Mouse (Mus musculus): Measurements from ENCODE around the gene Tnfrsf21.

Gene Tnfrsf21

DNA sequence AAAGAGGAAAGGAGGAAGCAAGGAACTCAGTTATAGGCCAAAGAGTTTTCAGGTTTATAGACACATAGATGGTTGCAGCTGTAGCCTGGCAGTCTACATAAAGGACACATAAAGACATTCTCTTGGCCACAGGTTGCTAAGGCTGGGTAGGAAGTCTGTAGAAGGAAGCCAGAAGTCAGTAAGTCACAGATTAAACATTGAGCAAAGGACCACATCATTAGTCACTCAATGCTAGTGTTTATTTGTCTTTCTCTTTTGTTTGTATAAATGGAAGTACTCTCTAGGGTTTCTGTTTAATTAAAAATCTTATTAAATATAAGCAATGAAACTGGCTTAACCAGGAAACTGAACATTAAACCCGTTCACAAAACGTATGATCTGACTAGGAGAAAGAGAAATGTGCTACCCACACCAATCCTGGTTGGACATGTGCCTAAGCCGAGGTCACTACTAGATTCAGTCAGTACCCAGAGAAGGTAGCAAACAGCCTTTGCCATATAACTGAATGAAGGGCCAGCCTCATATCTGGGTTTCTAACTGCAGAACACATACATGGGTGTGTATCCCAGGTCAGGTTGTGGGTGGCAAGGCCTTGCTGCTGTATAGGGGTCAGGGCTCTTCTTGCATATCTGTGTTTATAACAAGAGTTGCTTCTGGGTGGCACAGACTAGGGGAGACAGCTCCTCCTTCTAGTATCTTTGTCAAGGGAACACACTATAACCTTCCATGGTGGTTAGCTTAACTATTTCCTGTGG, 113.9 kb downstream of the Tnfrsf21 start:
- DNase-seq (ENCODE audit: low spot score) = no peak

DNA sequence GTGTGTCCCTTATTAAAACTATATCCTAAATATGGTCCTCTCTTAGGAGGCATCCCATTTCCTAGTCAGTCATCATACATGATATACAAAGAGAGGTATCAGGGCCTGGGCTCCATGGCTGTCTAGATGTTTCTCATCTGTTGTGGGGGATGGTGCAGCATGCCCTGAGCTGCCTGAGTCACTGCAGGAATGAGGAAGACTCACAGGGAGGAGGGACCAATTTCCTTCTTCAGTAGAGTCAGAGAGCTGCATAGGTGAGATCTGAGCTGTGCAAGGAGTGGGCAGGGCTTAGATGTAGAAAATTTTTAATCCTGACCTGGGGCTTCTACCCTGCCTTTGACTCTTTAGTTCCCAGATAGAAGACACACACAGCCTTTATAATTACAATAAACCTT, 114.5 kb downstream of the Tnfrsf21 start:
- DNase-seq (ENCODE audit: low spot score) = no peak

DNA sequence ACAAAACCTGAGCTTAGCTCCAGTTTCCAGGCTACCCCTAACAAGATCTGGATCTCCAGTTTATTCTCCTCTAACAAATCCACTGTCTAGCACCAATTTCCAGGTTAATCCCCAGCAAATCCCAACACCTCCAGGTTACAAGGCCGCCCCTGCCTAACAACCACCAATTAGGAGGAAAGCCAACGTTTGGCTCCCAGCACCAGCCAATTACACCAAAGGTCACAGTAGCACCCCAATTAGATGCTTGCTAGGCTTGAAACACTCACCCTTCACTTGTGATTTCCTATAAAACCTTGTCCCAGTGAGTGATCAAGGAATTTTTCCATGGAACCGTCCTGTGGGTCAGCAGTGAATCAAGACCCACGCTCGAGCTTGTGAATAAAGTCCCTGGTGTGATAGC, 116.1 kb downstream of the Tnfrsf21 start:
- DNase-seq (ENCODE audit: low spot score) = no peak

DNA sequence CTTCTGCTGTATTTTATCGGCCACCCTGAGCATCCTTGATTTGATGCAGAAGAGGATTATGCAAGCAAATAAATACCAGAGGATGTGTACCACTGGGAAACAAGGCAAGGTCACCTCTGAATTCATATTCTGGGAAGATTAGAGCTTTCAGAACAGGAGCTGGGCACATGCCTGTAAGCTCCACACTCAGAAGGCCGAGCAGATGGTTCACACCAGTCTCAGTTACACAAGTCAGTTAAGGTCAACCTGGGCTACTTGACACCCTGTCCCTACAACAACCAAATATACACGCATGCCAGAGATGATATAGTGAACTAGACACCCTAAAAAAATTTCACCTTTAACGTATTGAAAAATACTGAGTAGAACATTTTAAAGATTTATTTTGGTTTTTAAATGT, 116.8 kb downstream of the Tnfrsf21 start:
- DNase-seq (ENCODE audit: low spot score) = no peak

DNA sequence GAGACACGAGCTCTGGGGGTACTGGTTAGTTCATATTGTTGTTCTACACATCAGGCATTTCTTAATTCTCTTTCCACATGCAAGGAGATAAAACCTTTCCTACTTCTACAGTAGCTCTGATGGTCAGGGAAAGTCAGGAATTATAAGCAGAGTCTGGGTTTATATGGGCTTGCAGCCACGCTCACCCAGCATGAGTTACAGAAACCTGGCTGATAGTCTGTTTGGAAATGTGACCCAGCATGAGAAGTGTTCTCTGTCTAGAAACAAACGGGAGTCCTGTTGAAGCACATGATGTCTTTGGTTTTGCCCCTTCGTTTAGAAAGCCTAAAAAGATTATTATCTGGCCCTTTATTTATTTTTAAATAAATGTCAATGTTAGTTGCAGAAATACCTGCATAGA, 118.6 kb downstream of the Tnfrsf21 start:
- no peak for DNase-seq (ENCODE audit: low spot score)

DNA sequence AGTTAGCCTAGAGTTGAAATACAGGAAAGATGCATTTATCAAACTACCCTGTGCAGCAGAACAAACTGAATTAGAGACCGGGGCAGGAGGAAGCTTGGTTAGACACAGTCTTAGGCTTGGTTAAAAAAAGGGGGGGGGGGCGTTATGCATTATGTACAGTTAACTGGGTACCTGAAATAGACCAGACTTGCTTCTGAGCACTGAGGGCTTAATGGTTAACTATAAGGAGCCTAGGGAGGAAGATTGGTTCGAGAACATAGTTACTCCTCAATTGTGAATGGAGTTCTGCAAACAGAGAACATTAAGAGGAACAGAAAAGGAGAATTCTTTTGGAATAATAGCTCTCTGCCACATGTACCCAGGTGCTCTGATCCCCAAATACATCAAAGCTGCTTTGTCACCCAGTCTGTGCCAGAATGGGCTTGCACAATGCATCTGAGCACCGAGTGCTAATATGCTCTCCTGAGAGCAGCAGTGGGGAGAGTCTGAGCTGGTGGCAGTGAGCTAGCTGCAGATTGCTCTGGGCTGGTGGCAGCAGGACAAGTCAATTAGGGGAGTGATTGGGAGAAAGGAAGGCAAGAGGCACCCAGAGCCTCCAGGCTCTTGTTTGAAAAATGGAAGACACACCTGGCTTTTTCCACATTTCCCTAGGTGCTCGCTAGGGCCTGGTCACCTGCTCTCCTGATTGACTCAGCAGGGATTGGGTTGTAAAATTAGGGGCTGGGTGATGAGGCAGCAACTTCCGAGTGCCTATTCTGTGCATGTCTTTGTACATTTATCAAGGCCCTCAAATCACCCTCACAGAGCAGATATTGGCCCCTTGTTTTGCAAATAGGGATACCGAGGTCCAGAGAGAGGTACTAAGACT, 119.3 kb downstream of the Tnfrsf21 start:
- DNase-seq (ENCODE audit: low spot score) = no peak

DNA sequence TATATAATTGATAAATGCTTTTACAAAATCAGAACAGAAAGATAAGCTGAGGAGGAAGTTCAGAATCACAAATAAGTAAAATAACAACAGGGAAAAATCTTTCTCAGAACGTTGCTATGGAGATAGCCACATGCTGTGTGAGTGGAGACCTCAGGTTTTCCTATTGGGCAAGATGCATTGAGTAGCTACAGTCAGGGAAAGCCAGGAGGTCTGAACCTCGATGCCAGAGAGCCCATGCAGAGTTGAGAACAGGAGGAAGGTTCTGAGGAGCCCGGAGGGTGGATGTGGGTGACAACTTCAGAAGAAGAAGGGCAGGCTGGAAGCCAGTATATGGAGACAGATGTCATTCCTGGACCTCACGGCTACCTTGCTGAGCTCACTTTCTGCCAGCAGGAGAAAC, 120.4 kb downstream of the Tnfrsf21 start:
- DNase-seq (ENCODE audit: low spot score) = no peak

DNA sequence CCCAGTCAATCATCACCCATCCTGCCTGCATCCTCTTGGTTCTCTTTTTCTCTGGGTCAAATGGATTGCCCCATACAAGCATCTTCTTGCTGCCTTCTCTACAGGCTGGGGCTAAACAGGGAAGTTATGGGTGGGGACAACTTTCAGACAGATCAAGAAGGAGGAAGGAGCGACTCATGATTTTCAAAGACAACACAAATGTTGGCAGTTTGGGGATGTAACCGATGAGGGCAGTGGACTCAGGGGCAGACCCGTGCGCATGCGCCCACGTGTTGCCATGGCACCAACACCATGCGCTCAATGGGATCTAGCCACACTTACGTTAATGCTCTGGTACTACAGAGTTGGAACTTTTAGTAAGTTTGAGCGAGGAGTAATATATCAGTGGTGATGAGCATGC, 121.5 kb downstream of the Tnfrsf21 start:
- DNase-seq (ENCODE audit: low spot score) = no peak

DNA sequence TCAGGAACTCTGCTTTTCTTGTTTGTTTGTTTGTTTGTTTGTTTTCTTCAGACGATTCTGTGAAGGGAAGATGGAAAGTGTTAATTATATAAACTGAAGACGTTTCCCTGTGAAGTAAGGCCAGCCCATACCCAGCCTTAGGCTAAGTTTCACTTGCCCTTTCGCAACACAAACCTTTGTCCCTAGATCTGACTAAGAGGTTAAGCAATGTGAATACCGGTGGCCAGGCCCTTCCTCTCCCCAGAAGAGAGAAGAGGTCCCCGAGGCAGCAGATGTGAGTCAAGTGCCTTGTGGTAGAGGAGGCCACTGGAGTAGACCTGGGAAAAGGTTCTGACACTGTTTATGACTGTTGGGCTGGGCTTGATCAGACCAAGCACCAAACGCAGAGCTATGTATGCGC, 122.0 kb downstream of the Tnfrsf21 start:
- DNase-seq (ENCODE audit: low spot score) = no peak

Measured in urinary bladder, postnatal 25 days (tissue).